Mouse (Mus musculus): Measurements from ENCODE around the gene Tmem163.

Tmem163 gene

GRCm38 (mm10) chr1:127679498-127680133, at the start of gene Tmem163:
Gene Tmem163, minus strand, starts transcription at chr1:127679548.
- in situ Hi-C loops (cut with MseI, MboI), result loop anchor here (5.0 kb wide), 1 partner anchor 182 kb away; no protein-coding TSS in a partner anchor

- in situ Hi-C loops (cut with MseI, MboI), result no loop called here
Measured at GRCm38 (mm10) chr1:127729096-127729495, 49.7 kb upstream of the Tmem163 start, which contains the start of gene Acmsd. Gene Acmsd, plus strand, starts transcription at chr1:127729413.

DNA sequence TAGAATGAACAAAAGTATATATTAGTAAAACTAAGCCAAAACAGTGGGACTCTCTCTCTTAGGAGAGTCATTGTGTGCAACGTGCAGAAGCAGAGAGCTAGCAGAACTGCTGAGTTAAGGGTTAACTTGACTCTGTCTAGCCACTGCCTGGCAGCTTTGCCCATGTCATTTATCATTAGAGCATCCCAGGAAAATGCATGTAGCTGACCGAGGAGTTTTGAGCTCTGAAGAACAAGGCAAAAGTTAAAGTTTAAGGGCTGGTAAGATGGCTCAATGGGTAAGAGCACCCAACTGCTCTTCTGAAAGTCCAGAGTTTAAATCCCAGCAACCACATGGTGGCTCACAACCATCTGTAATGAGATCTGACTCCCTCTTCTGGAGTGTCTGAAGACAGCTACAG, 44.2 kb upstream of the Tmem163 start:
- in situ Hi-C loops (cut with MseI, MboI), result no loop called here

GRCm38 (mm10) chr1:127718290-127718689, 38.9 kb upstream of the Tmem163 start:
- in situ Hi-C loops (cut with MseI, MboI), result no loop called here

DNA sequence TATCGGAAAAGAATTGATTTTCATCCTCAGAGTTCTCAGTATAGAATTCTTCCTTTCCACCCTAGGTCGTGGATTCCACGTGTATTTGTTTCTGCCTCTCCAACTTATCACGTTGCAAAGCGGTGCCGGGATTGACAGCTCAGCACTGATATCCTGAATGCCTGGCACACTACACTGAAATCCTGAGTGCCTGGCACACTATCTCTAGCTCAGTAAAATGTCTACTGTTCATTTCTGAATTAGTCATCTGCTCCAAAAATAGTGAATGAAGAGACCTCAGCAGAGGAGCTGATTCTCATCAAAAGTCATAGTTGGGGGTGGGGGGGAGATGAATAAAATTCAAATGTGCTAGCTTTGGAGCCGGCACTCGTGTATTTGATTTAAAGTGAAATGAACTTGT, 37.1 kb upstream of the Tmem163 start:
- in situ Hi-C loops (cut with MseI, MboI), result no loop called here

GRCm38 (mm10) chr1:127706269-127706668, 26.9 kb upstream of the Tmem163 start:
- in situ Hi-C loops (cut with MseI, MboI), result loop anchor here in 1 of 2 experiments (10.0 kb wide), 1 partner anchor 59 kb away; no protein-coding TSS in a partner anchor

DNA sequence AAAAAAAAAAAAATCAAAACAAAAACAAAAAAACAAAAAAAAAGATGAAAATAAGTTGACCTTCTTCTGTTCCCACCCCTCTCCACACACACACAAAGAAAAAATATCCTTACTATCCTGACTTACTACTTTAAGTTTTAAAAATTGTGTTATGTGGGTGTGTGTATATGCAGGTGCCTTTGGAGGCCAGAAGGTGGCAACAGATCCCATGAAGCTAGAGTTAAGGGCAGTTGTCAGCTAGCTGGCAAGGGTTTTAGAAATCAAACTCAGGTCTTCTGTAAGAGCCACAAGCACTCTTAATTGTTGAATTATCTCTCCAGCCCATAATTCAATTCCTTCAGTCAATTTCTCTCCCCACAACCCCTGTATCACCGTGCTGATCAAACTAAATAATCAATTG, 22.8 kb upstream of the Tmem163 start:
- in situ Hi-C loops (cut with MseI, MboI), result loop anchor here in 1 of 2 experiments (10.0 kb wide), 1 partner anchor 63 kb away; no protein-coding TSS in a partner anchor

DNA sequence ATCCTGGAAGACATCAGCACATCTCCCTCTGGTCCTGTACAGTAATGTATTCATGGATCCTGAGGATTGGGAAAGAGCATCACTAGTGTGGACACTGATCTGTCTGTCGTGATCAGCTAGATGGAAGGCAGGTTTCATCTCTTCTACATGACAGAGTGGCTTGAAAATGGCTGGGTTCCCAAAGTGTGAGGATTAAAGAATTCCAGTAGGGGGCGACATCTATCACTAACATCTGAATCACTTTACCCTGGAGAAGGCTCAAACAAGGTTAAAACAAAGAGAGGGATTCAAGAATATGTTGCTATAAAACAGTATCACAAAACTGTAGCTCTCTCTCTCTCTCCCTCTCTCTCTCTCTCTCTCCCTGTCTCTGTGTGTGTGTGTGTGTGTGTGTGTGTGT, 17.2 kb upstream of the Tmem163 start:
- in situ Hi-C loops (cut with MseI, MboI), result no loop called here

DNA sequence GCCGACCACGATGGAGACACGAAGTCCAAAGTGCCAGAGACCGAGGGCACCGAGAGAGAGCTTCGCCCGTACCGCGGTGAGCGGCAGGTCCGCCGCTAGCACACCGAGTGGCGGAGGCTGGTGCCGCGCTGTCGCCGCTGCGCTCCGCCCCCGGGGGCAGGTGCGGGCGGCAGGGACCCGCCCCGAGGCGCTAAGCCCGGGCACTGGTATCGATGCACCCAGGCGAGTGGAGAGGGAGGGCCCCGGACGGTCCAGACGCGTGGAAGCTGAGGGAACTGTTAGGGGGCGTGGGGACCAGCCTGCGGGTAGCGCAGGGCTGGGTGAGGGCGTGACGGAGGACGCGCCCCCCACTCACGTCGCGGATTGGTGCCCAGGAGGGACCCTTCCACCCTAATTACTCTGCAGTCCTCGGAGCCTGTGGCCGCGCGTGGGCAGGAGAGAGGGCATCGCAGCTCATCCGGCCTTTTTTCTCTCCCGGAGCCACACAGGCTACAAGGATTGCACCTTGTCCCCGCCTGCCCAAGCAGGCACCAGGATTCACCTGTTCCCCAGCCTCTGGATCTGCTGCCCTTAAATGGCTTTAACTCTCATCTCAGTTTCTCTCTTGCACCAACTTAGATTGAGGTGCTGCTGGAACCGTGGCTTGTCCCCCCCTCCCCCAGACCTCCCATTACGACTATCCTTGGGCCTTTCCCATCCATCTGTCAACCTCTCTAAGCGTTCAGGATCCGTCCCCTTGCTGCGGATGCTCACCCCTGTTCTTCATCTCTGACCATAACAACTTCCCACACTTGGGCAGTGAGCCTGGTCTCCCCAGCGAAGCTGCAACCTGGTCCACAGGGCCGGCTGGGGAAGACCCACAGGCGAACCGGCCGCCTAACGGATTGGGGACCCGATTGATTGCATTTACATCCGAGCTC, 1.4 kb downstream of the Tmem163 start:
- in situ Hi-C loops (cut with MseI, MboI), result loop anchor here (5.0 kb wide), 1 partner anchor 181 kb away; no protein-coding TSS in a partner anchor

DNA sequence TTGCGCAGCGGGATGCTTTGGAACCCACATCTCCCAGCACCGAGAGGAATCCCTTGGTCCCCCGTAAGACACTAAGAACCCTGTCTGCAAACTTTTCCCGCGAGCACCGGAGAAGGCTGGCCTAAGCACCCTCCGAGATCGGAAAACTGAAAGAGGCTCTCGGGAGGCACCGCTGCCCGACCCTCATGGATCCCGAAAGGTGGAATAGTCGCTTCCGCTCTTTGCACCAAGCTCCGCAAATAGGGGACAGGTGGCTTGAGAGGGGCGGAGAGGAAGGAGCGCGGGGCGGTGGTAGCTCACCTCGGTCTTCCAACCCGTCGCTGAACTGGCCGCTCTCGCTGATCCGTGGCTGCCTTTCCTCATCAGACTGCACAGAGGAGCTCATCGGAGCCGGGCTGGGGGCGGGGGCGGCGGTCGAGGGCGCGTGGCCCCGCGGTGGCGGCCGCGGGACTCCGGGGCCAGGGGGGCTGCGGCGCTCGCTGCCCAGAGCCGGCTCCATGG, 2.2 kb downstream of the Tmem163 start:
- in situ Hi-C loops (cut with MseI, MboI), result loop anchor here (5.0 kb wide), 1 partner anchor 180 kb away; no protein-coding TSS in a partner anchor

DNA sequence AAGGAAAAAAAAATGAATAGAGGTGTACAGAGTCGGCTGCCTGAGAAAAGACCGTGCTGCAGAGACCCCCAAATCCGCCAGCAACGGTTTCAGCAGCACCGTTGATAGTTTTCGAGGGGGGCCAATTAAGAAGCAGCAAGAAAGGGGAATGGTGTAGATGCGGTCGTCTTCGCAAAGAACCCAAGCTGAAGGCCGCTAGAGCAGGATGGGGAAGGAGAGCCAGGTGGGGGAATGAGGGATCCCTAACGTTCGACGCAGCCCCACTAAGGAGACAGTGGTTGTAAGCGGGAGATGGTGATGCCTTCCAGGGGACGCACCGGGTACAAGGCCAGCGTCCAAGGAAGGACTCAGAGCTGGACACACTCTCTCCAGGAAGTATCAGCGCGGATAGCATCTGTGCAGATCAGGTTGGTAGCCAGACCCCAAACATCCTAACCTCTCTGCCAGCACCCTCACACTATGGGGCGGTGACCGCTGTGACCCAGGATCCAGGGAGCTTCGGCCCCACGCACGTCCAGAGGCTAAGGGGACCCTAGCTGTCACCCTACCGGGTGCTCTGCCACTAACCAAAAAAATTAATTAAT, 2.7 kb downstream of the Tmem163 start:
- in situ Hi-C loops (cut with MseI, MboI), result loop anchor here (5.0 kb wide), 1 partner anchor 179 kb away; no protein-coding TSS in a partner anchor

DNA sequence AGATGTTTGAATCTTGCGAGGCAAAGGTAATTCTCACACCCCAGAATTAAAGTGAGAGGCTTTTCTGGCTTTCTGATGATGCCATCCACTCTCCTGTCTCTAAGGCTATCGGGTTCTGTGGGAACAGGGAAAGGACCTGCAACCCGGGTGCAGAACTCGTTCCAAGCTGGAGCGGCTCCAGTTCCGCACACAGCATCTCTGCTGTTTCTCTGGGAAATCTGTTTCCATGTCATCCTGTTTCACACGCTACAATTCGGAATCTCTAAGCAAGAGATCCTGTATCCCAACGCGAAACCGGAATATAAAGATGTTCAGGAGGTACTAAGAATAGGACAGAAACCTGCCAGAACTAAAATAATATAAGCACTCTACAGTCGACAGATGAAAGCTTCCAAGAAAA, 3.2 kb downstream of the Tmem163 start:
- in situ Hi-C loops (cut with MseI, MboI), result loop anchor here (5.0 kb wide), 1 partner anchor 179 kb away; no protein-coding TSS in a partner anchor

DNA sequence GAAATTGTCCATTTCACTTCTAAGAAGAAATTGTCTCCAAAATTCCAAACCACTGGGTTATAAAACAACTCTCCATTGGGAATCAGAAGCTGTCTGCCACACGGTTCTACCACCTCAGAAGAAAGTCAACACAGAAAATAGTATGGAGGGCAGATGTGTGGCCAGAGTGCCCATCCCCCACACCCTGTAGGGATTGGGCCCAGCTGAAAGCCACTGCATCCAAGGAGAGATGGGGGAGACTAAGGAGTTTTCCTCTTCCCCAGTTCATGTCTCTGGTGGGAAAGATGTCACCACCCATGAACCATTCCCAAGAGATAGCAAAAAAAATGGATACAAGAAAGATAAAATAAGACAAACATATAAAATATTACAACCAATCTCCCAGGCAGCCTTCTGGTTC, 4.1 kb downstream of the Tmem163 start:
- in situ Hi-C loops (cut with MseI, MboI), result loop anchor here (5.0 kb wide), 1 partner anchor 178 kb away; no protein-coding TSS in a partner anchor

DNA sequence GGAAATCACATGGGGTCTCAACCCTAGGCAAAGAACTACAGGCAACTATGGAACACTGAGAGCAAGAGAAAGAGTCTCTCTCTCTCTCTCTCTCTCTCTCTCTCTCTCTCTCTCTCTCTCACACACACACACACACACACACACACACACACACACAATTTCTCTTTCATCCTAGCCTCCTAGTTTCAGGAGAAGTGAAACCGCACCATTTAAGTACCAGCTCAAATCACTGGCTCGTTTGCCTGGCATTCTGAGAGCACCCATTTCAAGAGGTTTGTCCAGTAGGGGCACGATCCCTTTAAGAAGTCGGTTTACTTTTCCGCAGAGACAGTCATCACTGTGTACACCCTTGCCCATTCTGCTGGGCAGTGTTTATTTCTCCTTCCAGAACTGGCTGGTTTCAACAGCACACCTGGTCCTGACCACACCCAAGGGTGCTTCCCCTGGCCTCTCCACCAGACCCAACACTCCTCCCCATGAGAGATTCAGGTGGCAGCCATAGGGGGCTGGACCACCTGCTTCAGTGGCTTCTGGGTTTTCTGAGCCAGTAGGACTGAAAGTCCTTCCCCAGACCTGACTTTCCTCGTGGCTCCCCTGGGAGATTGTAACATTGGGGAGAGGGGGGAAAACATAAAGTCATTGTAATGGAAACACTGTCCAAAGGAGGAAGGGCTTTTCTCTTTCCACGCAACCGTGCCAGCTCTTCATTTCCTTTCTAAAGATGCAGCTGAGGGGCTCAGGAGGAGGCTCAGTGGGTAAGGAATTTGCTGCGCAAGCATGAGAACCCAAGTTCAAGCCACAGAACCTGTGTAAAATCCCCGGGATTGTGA, 5.9 kb downstream of the Tmem163 start:
- in situ Hi-C loops (cut with MseI, MboI), result no loop called here

DNA sequence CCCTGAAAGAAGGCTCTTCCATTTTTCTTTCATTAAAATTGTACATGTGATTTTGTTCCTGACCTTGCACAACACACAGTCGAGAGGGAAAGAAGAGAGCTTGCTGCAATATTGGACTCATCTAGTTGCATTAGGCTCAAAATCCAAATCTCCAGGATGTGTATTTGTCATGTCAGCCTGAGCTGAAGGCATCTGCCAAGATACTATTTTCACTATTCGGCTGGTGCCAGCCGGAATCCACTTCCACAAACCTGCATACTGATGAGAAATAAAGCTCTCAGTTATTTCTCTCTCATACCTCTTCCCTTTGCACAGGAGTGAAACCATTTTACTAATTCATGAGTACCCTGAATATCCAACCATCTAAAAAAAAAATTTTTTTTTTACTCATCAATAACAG, 11.2 kb downstream of the Tmem163 start:
- in situ Hi-C loops (cut with MseI, MboI), result no loop called here

DNA sequence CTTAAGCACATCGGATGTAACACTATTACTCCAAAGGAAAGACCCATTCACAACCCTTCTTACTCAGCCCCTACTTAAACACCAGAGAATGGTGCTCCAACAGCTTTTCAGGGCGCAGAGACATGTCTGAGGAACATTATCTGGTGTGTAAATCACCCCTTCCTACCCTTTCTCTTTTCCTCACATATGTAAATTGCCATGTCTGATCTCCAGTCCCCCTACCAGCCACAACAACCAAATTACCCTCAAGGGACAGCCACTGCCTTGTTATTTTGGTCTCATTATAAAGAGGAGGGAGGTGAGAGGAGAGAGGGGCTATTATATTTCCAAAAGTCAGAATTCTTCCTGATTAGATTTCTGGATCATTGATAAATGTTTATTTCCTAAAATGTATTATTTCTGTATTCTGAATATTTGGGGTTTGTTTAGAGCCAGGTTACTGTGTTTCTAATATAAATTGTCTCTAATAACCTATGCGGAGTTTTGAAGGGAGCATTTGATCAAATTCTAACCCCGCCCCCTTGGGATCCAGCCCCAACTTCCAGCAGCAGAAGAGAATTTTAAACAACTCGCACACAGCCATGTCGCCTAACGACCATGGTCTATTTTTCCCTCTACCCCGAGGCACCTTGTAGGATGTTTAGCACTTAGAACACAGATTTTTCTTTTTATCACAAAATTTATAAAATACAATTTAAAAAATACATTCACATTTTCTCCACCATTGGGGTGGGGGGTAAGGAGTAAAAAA, 12.1 kb downstream of the Tmem163 start:
- in situ Hi-C loops (cut with MseI, MboI), result no loop called here

DNA sequence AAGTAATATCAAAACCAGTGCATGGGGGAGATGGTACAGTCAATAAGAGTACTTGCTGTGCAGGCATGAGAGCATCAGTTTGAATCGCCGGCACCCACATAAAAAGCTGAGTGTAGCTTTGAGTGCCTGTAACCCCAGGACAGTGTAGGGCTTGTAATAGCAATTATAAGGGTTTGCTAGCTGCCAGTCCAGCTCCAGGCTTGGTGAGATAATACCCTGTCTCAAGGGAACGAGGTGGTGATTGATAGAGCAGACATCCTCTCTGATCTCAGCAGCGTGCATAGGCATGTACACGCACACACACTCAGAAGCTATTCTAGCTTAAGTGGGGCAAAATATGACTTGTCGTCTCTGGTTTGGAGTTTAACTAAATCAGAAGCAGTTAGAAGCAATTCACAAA, 13.1 kb downstream of the Tmem163 start:
- in situ Hi-C loops (cut with MseI, MboI), result no loop called here

DNA sequence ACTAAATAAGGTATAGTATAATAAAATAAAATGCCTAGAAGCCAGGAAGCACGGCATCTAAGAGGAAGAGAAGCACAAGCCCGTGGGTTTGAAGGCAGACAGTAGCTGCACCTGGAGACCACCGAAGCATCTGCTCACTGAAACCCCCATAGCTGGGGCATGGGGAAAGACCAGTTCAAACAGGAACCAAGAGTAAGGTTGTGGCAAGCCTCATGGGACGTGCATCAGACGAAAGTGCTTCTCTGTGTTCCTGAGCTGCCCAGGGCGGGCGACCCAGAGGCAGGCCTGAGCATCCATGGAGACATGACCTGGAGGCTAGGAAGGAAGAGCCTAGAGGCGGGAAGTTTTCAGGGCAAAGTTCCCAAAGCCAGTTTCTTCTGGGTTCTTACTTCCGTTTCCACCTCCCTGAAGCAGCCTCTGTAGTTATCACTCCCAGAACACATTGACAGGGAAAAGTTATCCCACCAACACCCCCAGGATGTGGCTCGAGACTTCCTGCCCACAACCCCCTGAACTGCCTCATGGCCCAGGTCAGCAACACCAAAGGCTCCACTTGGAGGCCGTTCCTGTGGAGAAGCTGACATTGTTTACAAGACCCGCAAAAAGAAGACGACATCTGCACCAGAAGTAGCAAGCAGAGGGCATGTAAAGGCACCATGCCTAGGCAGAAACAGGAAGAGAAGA, 16.8 kb downstream of the Tmem163 start:
- in situ Hi-C loops (cut with MseI, MboI), result no loop called here
